Mouse (Mus musculus) right cerebral cortex, postnatal 36 days (tissue): ENCODE measurements around the gene Anxa2.

Source experiments
- DNase-seq, 2 experiments: peaks; one replicate each; pipeline ENCODE4 v3.0.0; 2022; ENCODE audit warnings: low spot score in 2 of 2, mixed read lengths in 1 of 2

The Anxa2 gene

DNA sequence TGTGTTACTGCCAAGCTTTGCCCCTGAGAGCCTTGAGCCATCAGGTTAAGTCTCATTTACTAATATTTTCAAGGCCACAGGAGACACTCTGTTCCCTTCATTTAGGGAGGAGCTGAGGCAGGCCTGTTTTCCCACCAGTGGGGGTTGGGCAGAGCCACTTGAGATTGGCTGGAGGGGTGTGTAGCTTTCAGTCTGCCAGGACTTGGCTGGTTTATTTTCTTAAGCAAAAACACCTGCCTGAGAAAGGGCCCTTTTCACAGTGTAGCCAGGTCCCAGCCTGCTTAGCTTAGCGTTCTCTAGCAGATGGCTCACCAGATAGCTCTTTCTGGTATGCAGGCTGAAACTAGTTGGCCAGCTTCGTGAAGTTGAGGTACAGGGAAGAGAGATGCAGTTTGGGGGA is 5.6 kb downstream of the Anxa2 start:
- DNase-seq: no peak

DNA sequence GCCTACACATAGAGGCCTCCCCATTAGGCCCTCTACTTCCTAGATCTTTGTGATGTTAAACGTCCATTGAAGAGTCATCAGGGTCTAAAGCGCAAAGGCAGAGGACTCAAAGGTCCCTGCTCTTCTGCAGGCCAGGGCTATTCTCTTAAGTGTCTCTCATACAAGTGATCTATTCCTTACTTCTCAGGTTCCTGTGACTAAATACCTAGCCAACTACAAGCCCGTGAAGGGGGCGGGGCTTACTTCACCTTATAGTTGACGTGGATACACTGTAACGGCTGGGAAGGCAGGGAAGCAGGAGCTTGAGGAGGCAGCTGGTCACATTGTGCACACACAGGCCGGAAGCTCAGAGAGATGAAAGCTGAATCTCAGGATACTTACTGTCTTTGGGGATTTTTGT is 6.5 kb downstream of the Anxa2 start:
- no peak for DNase-seq

DNA sequence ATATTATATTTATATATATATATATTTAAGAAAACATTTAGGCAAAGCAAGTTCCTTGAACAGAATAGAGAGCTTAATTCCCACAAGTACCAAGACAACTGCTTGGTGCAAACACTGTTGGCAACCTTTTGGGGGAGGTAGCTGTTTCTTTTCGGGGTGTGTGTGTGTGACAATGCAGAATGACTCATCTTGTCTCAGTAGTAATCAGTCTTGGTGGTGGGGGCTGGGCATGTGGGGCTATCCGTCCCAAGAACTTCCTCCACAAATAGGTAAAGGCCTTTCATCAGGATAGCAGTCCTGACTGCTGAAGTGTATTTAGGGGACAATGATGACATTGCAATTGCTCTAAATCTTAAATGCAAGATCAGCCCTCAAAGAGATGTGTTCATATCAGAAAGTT is 9.6 kb downstream of the Anxa2 start:
- no peak for DNase-seq

DNA sequence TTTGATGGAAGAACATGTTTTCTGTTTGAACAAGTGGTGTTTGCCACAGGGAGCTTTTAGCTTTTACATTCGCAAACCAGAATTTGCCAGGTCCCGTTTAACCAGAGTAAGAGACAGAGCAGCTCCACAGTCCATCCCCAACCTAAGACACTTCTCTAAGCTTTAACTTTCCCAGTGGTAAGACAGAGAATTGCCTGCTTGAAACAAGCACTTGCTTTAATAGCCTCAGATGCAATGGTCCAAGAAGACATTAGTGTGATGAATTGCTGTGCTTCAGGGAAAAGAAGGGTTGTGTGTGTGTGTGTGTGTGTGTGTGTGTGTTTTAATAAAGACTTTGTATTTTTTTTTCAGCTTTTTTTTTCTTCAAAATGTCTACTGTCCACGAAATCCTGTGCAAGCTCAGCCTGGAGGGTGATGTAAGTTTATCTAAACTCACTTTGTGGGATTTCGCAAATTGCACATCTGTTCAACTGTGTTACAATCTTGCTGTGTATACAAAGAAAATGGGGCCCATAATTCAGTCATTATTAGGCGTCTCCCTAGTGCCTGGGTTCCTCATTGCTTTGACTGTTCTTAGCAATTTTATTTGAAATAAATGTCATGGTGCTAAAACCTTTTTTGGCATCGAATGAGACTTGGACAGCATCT is 10.8 kb downstream of the Anxa2 start:
- no peak for DNase-seq

DNA sequence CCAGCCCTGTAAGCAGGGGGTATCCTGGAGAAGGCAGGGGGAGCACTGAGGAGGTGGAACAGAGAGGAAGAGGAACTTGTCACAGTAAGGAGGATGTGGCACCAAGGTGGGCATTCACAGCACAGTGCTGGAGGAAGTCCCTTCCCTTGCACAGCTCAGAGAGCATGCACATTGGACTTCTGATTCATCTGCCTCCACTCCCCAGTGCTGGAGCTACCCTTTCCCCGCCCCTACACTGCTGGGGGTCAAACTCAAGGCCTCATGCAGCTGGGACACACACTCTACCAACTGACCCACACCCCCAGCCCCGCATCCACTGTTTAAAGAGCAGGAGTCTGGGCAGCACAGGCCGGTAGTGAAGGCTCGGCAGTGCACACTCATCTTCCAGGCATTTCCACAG is 12.7 kb downstream of the Anxa2 start:
- no peak for DNase-seq

DNA sequence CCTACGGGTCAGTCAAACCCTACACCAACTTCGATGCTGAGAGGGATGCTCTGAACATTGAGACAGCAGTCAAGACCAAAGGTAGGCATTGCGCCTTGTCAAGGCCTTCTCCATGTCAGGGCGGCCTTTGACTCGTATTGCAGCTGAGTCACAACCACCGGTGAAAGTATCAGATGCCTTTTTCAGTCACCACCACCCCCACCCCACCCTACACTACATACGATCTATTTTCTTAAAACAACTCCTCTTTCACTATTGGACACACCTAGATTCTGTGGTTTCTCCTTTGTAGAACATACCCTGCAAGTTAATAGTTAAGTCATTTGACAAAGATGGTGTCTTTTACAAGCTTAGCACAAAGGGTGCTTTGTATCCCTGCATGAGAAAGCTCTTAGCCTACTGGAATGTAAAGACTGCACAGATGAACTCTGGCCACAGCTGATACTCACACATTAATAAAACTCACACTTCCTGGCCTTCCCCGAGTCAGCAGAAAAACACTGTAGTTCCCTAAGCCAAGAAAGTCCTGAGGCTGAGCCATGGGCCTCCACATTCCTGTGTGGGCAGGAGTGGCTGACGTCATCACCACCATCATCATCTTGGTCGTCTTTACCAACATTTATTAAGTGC is 14.0 kb downstream of the Anxa2 start:
- DNase-seq: no peak

DNA sequence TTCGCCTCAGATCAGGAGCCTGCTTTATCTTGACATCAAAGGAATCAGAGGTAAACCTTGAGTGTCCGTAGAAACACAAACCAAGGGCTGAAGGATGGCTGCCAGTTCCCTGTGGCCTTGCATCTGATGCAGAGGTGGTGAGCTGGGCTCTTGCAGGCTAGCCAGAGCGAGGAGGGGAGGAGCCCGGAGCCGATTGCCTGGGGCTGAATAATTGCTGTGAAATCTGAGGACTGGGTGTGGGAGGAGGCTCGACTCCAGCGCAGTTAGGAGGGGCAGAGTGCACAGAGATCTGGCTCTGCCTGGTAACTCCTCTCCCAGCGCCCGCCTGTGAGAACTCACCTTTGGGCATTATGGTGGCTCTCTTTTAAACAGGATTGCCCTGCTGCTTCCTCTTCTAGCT is 15.6 kb downstream of the Anxa2 start:
- DNase-seq: no peak

DNA sequence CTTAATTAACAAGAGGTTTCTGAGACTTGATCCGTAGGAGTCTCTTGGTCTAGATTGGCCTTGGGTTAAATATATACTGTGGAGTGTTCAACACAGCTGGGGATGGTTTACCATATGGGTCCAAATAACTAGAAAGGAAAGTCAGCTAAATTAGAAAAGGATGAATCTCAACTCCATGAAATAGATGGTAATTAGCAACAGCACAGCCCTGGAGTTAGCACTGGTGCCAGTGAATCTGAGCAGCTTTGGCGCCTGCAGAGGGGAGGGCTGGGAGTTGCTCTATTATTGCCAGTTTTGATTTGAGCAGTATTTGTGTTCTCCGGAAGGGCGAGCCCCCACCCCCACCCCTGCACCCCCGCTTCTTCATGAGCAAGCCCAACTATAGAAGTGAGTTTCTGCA is 16.9 kb downstream of the Anxa2 start:
- DNase-seq: no peak

DNA sequence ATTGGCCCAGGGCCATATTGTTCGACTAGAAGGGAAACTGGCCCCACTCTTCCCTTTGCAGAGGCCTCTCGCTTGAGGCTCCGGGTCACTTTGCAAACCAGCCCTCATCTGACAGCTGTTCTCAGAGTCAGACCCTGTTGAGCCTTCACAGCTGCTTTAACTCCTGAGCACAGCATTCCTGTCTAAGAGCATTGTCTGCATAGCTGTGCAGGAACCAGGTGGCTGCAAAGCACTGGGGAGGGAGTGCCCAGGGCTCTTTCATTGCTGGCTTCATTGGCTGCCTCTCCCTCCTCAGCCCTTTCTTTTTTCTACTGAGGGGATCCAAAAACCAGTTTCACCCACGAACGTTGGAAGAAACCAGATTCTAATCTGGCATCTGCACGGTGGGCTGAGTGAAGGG is 17.5 kb downstream of the Anxa2 start:
- DNase-seq: no peak

DNA sequence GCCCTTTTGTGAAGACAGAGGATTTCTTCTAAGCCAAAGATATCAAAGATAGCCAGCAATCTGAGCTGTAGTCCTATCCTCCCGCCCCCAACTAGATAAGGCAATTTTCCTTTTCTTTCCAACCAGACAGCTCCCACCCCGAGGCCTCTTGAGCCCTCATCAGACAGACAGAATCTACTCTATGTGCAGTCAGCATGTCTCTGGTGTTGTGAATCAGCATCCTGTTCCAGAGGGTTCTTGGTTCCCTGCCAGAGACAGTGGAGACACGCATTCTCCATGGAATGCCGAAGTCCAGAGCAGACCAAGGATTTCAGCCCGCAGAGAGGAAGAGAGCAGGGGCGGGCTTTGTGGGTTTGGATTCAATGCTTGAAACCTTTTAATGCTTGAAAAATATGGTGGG is 19.3 kb downstream of the Anxa2 start:
- DNase-seq: no peak

DNA sequence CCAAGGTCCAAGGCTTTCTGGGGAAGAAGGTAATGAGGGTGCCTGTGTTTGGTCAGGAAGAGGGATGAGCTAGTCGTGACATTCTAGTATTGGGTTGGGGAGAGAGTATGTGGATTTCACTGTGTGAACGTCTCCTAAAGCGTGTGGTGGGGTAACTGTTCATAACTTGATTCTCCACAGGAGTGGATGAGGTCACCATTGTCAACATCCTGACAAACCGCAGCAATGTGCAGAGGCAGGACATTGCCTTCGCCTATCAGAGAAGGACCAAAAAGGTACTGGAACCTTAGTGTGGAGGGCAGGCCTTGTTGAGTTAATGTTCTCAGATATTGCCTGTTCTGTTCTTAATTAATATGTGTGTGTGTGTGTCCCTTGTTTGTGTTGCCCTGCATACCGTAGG is 22.5 kb downstream of the Anxa2 start:
- no peak for DNase-seq

DNA sequence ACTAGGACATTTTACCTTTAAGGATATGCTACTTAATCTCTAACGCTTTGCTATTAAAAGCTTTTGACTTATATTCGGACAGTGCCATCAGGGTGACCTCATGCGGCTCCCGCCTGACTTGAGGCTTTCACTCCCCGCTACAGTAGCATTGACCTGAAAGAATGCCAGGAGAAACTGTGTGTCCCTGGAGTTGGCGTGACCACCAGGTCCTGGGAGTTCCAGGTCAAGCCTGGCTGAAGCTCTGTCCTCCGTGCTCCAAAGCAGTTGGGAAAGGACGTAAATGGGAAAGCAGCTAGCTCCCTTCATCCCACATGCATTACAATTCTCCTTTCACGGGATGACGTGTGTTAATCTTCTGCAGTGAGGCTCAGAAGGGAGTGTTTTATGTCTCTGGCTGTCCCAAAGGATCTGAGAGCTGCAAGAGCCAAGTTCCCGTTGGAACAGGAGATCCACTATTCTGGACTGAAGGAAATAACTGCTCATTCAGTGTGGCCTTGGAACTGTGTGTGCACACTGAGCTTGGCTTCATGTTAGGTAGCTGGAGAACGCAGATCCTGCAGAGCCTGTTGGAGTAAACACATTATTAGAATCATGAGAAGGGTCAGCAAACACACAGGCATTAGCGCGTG is 23.9 kb downstream of the Anxa2 start:
- DNase-seq: no peak

DNA sequence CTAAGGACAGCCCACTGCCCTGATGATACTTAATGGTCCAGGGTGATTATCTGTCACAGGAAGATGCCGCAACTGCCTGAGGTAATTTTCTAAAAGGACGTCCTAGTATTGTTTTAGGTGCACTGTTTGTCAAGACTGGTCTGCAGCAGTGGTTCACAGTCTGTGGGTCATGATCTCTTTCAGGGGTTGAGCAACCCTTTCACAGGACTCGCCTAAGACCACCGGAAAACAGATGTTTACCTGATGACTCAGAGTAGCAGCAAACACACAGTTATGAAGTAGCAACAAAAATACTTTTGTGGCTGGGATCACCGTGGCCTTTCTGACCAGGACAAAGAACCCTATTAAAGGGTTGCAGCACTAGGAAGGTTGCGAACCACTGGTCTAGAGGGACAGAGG is 24.4 kb downstream of the Anxa2 start:
- DNase-seq: no peak

DNA sequence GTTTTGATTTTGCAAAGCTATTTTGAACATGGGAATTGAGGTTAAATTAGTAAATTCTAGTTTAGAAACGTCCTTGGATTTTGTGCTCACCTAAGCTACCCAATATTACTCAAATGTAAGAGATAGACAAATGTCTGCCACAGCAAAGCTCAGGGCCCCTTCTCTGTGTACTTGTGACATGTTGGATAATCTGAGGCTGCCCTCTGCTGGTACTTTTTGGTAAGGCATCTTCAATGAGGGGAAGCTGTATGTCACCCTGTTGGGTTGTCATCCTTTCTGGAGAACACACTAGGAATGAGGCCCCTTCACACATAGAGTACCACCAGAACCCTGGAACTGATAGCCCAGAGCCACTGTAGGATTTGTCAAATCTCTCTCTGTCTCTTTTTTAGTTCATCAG is 26.9 kb downstream of the Anxa2 start:
- DNase-seq: peak; percentile 65 to 75

DNA sequence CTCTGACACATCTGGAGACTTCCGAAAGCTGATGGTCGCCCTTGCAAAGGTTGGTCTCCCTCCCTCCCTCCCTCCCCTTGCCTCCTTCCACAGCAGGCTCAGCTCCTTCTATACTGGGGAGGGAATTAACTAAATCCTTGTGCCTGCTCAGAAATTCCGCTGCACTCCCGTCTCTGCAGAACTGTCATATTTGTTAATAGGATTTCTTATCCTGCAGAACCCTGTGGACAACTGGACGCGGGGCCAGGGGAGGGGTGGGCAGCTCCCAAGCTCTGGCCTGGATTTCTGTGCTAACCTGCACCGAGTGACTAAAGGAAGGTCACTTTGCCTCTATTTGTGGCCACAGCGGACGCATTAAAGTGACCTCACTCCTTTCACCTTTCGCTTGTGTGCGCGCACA is 30.4 kb downstream of the Anxa2 start:
- DNase-seq: no peak

DNA sequence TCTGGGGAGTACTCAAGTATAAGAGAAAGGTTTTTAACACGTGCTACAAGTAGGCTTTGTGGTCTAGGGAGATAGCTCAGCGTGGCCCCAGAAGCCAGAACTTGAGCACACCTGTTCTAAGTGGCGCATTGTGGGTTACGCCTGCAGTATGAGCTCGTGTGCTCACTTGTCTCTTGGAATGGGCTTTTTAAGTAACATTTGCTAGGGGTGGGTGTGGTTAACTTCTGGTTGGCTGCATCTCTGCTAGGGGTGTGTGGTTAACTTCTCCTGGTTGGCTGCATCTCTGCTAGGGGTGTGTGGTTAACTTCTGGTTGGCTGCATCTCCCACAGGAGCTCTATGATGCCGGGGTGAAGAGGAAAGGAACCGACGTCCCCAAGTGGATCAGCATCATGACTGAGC is 32.7 kb downstream of the Anxa2 start:
- DNase-seq: no peak

DNA sequence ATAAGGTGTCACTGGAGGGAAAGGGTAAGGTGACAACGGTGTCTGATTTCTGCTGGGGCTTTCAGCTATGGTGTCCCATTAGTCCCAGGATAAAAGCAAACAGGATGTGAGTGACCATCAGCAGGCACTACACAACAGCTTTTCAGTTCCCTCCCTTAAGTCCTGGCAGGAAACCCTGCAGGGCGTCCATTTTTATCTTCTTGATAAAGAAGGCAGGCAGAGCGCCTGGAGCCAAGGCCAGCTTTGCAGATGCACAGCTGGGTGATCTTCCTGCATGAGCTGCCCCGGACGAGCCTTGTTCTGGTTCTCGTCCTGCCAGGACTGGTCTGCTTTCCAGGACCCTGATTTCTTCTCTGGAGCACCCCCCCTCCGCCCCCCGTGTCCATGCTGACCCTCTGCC is 35.1 kb downstream of the Anxa2 start:
- DNase-seq: no peak

DNA sequence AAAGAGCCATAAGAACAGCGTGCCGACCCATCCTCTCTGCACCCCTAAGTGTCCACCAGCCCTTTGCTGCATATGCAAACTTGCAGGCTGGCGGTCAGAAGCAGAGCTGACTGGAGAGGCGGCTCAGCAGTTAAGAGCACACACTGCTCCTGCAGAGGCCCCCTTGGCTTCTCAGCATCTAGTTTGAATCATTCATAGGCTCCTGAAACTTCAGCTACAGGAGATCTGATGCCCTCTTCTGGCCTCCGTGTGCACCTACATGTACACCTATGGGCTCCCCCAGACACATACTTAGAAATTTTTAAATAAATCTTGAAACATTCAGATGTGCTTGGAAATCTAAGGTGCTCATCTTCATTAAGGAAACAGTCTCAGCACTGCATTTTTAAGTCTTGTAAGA is 35.6 kb downstream of the Anxa2 start:
- DNase-seq: no peak

DNA sequence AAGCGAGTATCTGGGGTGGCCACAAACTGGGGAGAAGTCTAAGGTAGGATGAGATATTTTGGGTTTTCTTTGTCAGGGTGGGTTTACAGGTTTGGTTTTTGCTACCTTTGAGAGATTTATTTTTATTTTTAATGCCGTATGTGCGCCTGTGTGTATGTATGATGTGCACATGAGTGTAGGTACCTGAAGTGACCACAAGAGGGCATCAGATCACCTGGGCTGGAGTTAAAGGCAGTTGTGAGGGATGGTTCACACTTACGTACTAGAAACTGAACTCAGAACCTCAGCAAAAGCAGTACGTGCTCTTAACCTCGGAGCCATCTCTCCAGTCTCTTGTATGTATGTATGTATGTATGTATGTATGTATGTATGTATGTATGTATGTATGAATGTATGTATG is 39.4 kb downstream of the Anxa2 start:
- DNase-seq: no peak

DNA sequence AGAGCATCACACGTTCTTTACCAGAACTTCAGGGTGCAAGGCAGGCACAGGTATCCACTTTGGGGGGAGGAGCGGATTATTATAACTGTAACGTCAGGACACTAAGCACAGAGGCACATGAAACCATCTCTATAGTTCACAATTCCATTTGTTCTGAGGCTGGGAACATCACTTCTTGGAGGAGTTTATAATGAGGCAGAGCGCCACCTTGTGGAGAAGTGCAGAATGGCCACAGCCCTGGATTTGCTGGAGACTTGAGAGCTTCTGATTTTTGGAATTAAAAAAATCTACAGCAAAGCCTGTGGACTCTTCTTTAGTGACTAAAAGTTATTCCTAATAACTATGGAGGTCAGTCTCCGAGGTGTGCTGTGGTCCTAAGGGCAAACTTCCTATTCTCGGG is 49.1 kb downstream of the Anxa2 start:
- DNase-seq: peak; percentile 29 to 50

DNA sequence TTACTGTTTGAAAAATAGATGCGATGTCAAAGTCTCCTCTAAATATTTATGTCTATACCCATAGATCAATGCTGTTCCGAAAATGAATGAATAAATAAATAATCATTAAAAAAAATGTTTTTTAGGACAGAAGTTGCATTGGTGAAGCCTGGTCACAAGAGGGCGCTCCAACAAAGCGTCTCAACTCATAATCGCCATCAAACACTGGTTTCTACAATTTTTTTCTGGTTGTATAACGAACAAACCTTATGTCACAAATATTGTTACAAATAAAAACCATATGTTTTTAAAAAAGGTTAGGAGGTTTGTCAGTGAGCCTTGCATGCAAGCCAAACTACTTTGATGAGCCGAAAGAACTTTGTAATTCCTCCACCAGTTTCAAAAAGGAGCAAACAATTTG is 52.2 kb downstream of the Anxa2 start:
- DNase-seq: no peak

DNA sequence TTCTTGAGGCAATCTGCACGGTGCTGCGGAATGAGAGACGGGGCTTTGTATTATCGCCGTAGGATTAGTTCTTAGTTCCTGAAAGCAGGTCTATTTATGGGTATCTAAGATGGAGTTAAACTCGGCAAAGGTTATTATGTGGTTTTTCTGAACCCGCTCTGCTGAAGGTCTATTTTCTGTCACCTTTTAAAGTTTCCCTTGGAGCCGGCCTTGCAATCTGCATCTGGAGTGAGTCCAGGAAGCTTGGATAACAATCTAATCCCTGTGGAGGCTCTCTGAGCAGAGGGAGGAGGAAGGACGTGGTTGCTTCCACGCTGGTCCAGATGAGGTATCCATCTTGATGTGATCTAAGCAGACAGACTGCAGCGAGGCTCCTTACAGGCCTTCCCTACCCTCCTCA is 53.8 kb downstream of the Anxa2 start:
- no peak for DNase-seq

DNA sequence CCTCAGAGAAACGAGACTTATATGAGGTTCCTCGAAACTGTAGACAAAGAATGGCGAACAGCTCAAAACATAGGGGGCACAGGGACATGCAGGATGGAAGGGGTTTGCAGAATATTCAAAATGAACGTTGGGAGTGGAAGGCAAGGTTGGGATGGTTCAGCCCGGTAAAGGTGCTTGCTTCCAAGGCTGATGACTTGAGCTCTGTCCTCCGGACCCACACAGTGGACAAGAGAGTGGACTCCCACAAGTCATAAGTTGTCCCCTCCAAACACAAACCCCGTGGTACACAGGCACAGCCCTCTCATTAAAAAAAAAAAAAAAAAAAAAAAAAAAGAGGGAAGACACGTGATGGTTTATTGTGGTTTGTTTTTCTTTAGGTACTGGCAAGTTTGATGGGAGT is 54.6 kb downstream of the Anxa2 start:
- DNase-seq: no peak
